Mouse (Mus musculus): Measurements from ENCODE around the gene Zfp292. TPM values are rescaled to one million over a fixed set of nuclear protein-coding genes. Genes with fewer than 3 reads are reported as not detected.
A peak's percentile ranks its signal among the peaks of the same experiment; 100 is the strongest.

Gene Zfp292
- total RNA-seq, 2 experiments from 2014 or later: 6.2 to 7.4 TPM

- peak; percentile 33 for DNase-seq
Observed at GRCm38 (mm10) chr4:34882291-34882769, 430 bp downstream of the Zfp292 start.

- DNase-seq: no peak
Observed at GRCm38 (mm10) chr4:34881851-34882250, 909 bp downstream of the Zfp292 start.

DNA sequence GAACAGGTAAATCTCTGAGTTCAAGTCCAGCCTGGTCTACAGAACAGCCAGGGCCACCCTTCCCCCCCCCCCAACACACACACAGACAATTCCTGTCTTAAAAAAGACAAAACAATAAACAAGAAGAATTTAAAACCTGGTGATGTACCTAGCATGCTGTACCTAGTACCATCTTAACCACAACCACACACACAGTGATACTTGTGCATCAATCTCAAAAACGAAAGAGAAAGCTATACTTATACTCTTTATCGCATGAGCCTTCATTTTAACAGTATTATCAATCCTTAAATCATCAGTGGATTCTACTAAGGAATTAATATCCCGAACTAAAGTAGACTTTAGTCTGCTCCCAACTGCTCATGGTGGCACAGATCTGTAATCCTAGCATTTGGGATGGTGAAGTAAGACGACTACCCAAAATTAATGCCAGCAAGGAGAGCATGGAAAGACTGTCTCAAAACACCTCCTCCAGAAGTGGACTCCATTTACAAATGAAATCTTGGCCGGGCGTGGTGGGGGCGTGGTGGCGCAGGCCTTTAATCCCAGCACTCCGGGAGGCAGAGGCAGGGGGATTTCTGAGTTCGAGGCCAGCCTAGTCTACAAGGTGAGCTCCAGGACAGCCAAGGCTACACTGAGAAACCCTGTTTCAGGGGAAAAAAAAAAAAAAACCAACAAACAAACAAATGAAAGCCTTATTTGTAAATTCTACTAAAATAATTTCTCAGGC is 1.7 kb downstream of the Zfp292 start:
- DNase-seq: no peak

GRCm38 (mm10) chr4:34874234-34874633 is 8.5 kb downstream of the Zfp292 start:
- no peak for DNase-seq

GRCm38 (mm10) chr4:34872896-34873495 is 9.8 kb downstream of the Zfp292 start:
- no peak for DNase-seq

- no peak for DNase-seq
Observed at GRCm38 (mm10) chr4:34869813-34870212, 12.9 kb downstream of the Zfp292 start.

- no peak for DNase-seq
Observed at GRCm38 (mm10) chr4:34861438-34861837, 21.3 kb downstream of the Zfp292 start.

- DNase-seq: no peak
Observed at GRCm38 (mm10) chr4:34859416-34859815, 23.3 kb downstream of the Zfp292 start.

- DNase-seq: no peak
Observed at GRCm38 (mm10) chr4:34858903-34859302, 23.9 kb downstream of the Zfp292 start.

DNA sequence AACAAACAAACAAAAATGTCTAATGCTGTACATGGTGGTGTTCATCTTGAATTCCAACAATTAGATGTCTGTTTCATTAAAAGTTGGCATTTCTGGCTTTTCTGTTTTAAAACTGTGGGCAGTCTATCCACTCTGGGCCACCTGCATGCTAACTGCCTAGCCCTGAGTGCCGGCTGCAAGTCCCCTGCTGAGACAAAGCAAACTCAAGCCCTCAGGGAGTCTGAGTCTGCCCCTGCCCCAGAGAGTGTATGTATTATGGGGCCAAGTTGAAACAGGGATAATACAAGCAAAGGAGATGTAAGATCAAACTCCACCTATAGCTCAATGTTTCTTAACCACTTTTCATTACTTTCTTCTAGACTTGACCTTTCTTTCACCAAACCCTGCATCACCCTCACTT is 26.8 kb downstream of the Zfp292 start:
- no peak for DNase-seq

DNA sequence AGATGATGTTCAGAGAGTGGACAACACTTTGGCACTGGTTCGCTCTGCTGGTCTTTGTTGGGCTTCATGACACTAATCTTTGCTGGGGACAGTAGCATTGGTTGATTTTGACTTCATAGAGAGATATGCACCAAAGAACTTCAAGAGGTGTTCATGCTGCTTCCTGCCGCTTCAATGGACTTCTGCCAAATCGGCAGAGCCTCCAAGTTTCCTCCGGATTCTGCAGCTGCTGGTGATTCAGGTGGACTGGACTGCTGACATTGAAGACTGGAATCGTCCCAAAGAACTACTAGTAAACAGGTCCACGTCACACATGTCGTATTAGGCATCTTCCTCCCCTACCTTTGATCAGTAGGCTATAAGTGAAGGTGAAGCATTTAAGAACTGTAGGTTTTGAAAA is 30.7 kb downstream of the Zfp292 start:
- DNase-seq: no peak

- no peak for DNase-seq
Observed at GRCm38 (mm10) chr4:34850156-34850555, 32.6 kb downstream of the Zfp292 start.

DNA sequence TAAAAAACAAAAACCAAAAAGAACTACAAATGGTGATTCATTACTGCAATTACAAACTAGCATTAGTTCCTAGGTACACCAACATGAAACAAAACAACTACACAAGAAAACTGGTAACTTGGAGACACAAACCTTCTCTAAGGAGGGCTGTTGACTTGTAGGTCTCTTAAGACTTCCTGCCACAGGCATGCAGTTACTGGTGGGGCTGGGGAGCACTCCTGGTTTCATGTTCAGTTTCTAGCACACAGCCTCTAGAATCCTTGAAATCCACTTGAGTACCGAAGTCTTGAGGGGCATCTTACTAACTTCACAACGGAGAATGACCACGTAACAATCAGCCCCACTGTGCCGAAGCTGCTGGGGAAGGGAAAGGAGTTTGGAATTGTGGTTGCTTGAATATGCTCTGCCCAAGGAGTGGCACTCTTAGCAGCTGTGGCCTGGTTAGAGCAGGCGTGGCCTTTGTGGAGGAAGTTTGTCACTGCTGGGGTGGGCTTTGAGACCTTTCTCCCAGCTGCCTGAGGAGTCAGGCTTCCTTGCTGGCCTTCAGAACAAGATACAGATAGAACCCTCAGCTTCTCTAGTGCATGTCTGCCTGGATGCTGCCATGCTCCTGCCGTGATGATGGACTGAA is 35.0 kb downstream of the Zfp292 start:
- no peak for DNase-seq

GRCm38 (mm10) chr4:34843839-34844238 is 38.9 kb downstream of the Zfp292 start:
- no peak for DNase-seq

DNA sequence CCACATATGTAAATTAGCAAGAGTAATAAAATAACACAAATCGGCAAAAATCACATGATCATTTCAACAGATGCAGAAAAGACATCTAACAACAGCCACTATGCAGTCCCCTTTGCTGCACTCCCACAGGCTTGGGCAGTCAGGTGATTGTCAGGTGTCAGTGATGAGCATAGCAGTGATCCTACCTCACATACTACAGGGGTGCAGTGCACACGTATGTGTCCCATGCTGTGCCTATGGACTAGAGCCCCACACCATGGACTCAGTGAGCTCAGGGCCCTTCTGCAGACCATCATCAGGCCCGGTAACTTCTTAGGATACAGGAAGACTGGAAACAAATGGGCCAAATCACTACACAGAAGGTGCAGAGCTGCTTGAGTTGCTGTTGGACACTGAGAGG is 39.9 kb downstream of the Zfp292 start:
- DNase-seq: no peak

- no peak for DNase-seq
Observed at GRCm38 (mm10) chr4:34831496-34831895, 51.3 kb downstream of the Zfp292 start.

DNA sequence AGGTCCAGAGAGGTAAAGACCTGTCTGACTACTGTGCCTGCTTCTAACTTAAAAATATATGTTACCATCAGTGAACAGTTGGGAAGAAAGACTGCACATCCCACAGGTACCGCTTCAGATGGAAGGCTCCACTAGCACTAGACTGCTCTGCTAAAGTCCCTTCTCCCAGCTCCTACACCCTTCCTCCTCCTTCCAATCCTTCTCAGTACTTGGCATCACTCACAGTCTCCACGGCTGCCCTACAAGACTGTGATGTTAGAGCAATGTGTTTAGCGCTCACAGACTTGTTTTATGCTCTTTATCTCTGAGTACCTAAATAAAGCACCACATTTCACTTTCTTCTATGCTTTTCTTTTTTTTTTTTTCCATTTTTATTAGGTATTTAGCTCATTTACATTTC is 53.3 kb downstream of the Zfp292 start:
- DNase-seq: no peak

- DNase-seq: no peak
Observed at GRCm38 (mm10) chr4:34823901-34824300, 58.9 kb downstream of the Zfp292 start.

GRCm38 (mm10) chr4:34819904-34820303 is 62.9 kb downstream of the Zfp292 start:
- no peak for DNase-seq

DNA sequence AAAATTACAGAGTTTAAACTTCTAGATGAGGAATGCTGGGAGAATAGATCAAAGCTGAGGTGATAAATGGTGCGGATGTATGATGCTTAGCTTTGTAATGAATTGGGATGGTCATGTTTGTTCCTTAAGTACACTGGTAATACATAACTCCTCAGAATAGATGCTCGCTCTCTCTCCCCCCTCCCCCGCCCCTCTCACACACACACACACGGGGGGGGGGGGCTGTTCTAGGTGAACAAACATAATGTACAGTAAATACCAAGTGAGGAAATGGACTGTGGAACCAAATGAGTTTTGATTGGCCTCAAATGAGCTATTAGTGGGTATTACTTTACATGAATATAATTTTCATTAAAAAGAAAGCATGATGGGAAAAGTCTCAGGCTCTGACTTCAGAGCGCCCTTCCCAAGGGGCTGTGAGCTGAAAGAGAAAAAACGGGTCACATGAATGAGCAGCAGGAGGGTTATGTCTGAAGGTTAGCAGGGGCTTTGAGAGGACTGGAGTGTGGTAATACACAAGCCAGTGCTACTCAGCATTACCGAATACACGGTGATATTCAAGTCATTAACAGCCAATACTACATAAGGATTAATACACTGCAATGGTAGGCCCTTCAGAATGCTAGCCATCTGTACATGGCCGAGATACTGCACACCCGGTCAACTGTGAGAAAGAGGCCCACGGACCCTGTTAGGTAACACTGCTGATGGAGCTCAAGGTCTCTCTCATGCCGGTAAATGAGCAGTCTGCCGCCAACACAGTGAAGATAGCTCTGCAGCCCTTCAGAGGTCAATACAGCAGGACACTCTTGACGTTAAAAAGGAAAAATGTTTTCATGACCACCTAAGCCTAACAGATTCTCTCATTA is 81.4 kb downstream of the Zfp292 start:
- no peak for DNase-seq

DNA sequence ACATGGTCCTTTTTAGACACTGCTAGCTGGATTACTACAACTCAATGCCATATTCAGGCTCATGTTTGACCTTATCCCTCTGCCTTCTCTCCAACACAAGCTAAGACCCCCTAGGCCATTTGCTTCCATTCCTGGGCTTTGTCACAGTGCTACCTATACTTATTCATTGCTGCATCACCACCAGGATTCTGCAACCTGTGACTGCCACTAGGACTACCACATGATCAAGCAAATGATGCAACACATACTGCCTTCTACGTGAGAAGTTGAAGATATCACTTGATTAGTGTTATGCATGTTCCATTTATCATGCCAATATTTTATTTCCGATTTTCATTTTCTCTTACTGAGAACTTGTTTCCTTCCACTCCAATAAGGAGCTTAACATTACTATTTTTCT is 84.8 kb downstream of the Zfp292 start:
- DNase-seq: no peak

GRCm38 (mm10) chr4:34797294-34797983 is 85.3 kb downstream of the Zfp292 start:
- DNase-seq: no peak

Measured in gastrocnemius, postnatal 25 days (tissue).